Mouse (Mus musculus) embryonic facial prominence, embryonic 15.5 days (tissue): ENCODE results near the gene Cecr2. TPM values are rescaled to one million over a fixed set of nuclear protein-coding genes. Genes with fewer than 3 reads are reported as not detected.
"Not testable (repeated sequence)": the region's sequence is repeated elsewhere in the genome, so short reads cannot be mapped to it uniquely, and the experiment has no call there.

Experiments used
- ATAC-seq: fragments of 200-750 bp; cut with Nextera tagmentation; 2 replicates; pipeline ENCODE4 v1.8.0; 2017; ENCODE audit warnings: low read depth, moderate TSS enrichment; ENCODE audit not compliant: insufficient number of reproducible peaks, low FRiP score, low TSS enrichment
- H3K27ac ChIP-seq: fragments of 300-500 bp; sonication (generic); replicated peaks from 2 replicates; pipeline ENCODE4 v1.5.1; 2015; ENCODE audit warnings: mild to moderate bottlenecking, inconsistent platforms
- H3K27me3 ChIP-seq: fragments of 300-500 bp; sonication (generic); 2 replicates; pipeline ENCODE4 v1.6.1; 2015; ENCODE audit warnings: inconsistent platforms
- H3K36me3 ChIP-seq: fragments of 300-500 bp; sonication (generic); 2 replicates; pipeline ENCODE4 v1.6.1; 2015; ENCODE audit warnings: mild to moderate bottlenecking, inconsistent platforms
- H3K4me1 ChIP-seq: fragments of 300-500 bp; sonication (generic); 2 replicates; pipeline ENCODE4 v1.6.1; 2015; ENCODE audit warnings: inconsistent platforms
- H3K4me2 ChIP-seq: fragments of 300-500 bp; sonication (generic); replicated peaks from 2 replicates; pipeline ENCODE4 v1.6.1; 2015; ENCODE audit warnings: mild to moderate bottlenecking, inconsistent platforms
- H3K4me3 ChIP-seq: fragments of 300-500 bp; sonication (generic); replicated peaks from 2 replicates; pipeline ENCODE4 v1.5.1; 2015; ENCODE audit warnings: mild to moderate bottlenecking, inconsistent platforms
- H3K9ac ChIP-seq: fragments of 300-500 bp; sonication (generic); 2 replicates; pipeline ENCODE4 v1.6.1; 2015; ENCODE audit warnings: inconsistent platforms
- H3K9me3 ChIP-seq: fragments of 300-500 bp; sonication (generic); replicated peaks from 2 replicates; pipeline ENCODE4 v1.6.1; 2016; ENCODE audit warnings: inconsistent platforms
- WGBS: fragments of 180-500 bp; shearing (Covaris S2); methylation state at CpG from one replicate; pipeline ENCODE4 v1.1.7; 2015; 5-methylcytosine and 5-hydroxymethylcytosine counted together
- microRNA-seq: library from miRNA; unstranded; fragments of <30 nt; microRNA quantifications from one replicate; pipeline ENCODE4, GENCODE M21; 2016; ENCODE audit warnings: borderline number of aligned reads
- polyA plus RNA-seq: library from polyadenylated mRNA; unstranded; fragments of >200 nt; fragmentation: Nextera tagmentation; extraction: Ambion mirVana; gene quantifications from 2 replicates; pipeline ENCODE4 v1.2.1, GENCODE M21; 2015

Gene Cecr2
- polyA plus RNA-seq, 1 experiment from 2014 or later = 3.4 TPM

- Histone ChIP-seq H3K4me2 (no peak overlapping the region), H3K27ac (peak overlapping the region; percentile 65; the same call in 1 of the 2 replicates), H3K4me1 (peaks cover 9% of the 10 kb centered on the region; the same call in 1 of the 2 replicates), H3K4me3 (no peak overlapping the region), H3K27me3 (no peaks in the 10 kb centered on the region), H3K9me3 (no peaks in the 10 kb centered on the region), H3K36me3 (peaks cover 95% of the 10 kb centered on the region), H3K9ac (no peak overlapping the region)
- ATAC-seq = 0 out of 2 replicates have a peak, but pooled peaks have one; percentile 24
- WGBS = 82% methylated on average over 7 of the region's 7 CpGs
These were observed 131.8 kb downstream of the Cecr2 start for GRCm38 (mm10) chr6:120798019-120798418.

- WGBS = 74% methylated on average over 4 of the region's 4 CpGs
These were observed 132.7 kb downstream of the Cecr2 start for GRCm38 (mm10) chr6:120798905-120799304.

GRCm38 (mm10) chr6:120799581-120800041, 133.4 kb downstream of the Cecr2 start:
- no peaks in the 10 kb centered on the region for H3K9me3 ChIP-seq
- H3K27me3 ChIP-seq = no peaks in the 10 kb centered on the region
- peak; percentile 68; the same call in 1 of the 2 replicates for ATAC-seq
- H3K4me3 ChIP-seq = no peak overlapping the region
- 58% methylated on average over 4 of the region's 4 CpGs for WGBS
- H3K9ac ChIP-seq = no peak overlapping the region
- no peak overlapping the region for H3K4me2 ChIP-seq
- H3K4me1 ChIP-seq = peaks cover 9% of the 10 kb centered on the region; the same call in 1 of the 2 replicates
- H3K27ac ChIP-seq = peak overlapping the region; percentile 29
- H3K36me3 ChIP-seq = peaks cover 95% of the 10 kb centered on the region

More at GRCm38 (mm10) chr6:120798905-120799304, 132.7 kb downstream of the Cecr2 start:
- H3K9ac ChIP-seq = no peak overlapping the region
- H3K36me3 ChIP-seq = peaks cover 95% of the 10 kb centered on the region
- H3K4me2 ChIP-seq = no peak overlapping the region
- peaks cover 9% of the 10 kb centered on the region; the same call in 1 of the 2 replicates for H3K4me1 ChIP-seq
- H3K27me3 ChIP-seq = no peaks in the 10 kb centered on the region
- H3K4me3 ChIP-seq = no peak overlapping the region
- peak overlapping the region; percentile 51 for H3K27ac ChIP-seq
- no peak for ATAC-seq
- H3K9me3 ChIP-seq = no peaks in the 10 kb centered on the region

- Histone ChIP-seq H3K27ac (no peak overlapping the region), H3K4me3 (no peak overlapping the region), H3K4me1 (no peaks in the 10 kb centered on the region), H3K9me3 (no peaks in the 10 kb centered on the region), H3K4me2 (no peak overlapping the region), H3K9ac (no peak overlapping the region), H3K27me3 (no peaks in the 10 kb centered on the region), H3K36me3 (peaks cover 89% of the 10 kb centered on the region)
- WGBS = 86% methylated on average over 5 of the region's 5 CpGs
- ATAC-seq = no peak
These were observed 141.0 kb downstream of the Cecr2 start for GRCm38 (mm10) chr6:120806999-120807737.

GRCm38 (mm10) chr6:120807738-120808081, 141.5 kb downstream of the Cecr2 start:
- Histone ChIP-seq H3K9me3 (no peaks in the 10 kb centered on the region), H3K9ac (no peak overlapping the region), H3K4me3 (no peak overlapping the region), H3K4me1 (no peaks in the 10 kb centered on the region), H3K4me2 (no peak overlapping the region), H3K27me3 (no peaks in the 10 kb centered on the region), H3K27ac (no peak overlapping the region), H3K36me3 (peaks cover 84% of the 10 kb centered on the region)
- WGBS = 96% methylated on average over 4 of the region's 4 CpGs
- no peak for ATAC-seq

GRCm38 (mm10) chr6:120811999-120812398, 145.8 kb downstream of the Cecr2 start:
- not testable (repeated sequence) for ATAC-seq, H3K9me3 ChIP-seq, H3K4me3 ChIP-seq, H3K27me3 ChIP-seq, H3K4me2 ChIP-seq, H3K27ac ChIP-seq, H3K9ac ChIP-seq, H3K4me1 ChIP-seq
- 96% methylated on average over 10 of the region's 10 CpGs for WGBS
- peaks cover 44% of the 10 kb centered on the region for H3K36me3 ChIP-seq

- no peak overlapping the region for H3K27ac ChIP-seq
- H3K4me1 ChIP-seq = peaks cover 14% of the 10 kb centered on the region
- WGBS = 92% methylated on average over 2 of the region's 2 CpGs
- no peak overlapping the region for H3K4me2 ChIP-seq
- H3K4me3 ChIP-seq = no peak overlapping the region
- H3K36me3 ChIP-seq = peaks cover 21% of the 10 kb centered on the region
- no peak for ATAC-seq
- H3K27me3 ChIP-seq = no peaks in the 10 kb centered on the region
- no peak overlapping the region for H3K9ac ChIP-seq
- no peaks in the 10 kb centered on the region for H3K9me3 ChIP-seq
These were observed 153.1 kb downstream of the Cecr2 start for GRCm38 (mm10) chr6:120819294-120819693.

- Histone ChIP-seq H3K9me3 (no peaks in the 10 kb centered on the region), H3K27me3 (no peaks in the 10 kb centered on the region), H3K4me1 (peaks cover 14% of the 10 kb centered on the region), H3K36me3 (peaks cover 21% of the 10 kb centered on the region), H3K27ac (no peak overlapping the region), H3K9ac (no peak overlapping the region), H3K4me2 (no peak overlapping the region), H3K4me3 (0 out of 2 replicates have a peak overlapping the region, but pooled peaks have one; percentile 3)
- ATAC-seq = no peak
- 76% methylated on average over 5 of the region's 5 CpGs for WGBS
These were observed 154.0 kb downstream of the Cecr2 start for GRCm38 (mm10) chr6:120820144-120820543.

Small RNA genes lying within 50 kb of the gene (microRNA-seq; reads per million reads assigned to microRNA genes)
- not detected for gene Gm25193

Other genes with a start within 250 kb of the Cecr2 start
- 9.9 and 10.0 TPM in 2 replicates for gene Il17ra, start 203.1 kb upstream of the Cecr2 start, polyA plus RNA-seq
- 0.24 and 0.28 TPM in 2 replicates for gene Tmem121b, start 172.6 kb upstream of the Cecr2 start, polyA plus RNA-seq
- gene Hdhd5, start 135.1 kb upstream of the Cecr2 start, polyA plus RNA-seq = 17.6 and 18.0 TPM in 2 replicates
- 0.73 and 0.89 TPM in 2 replicates for gene Slc25a18, start 107.2 kb downstream of the Cecr2 start, polyA plus RNA-seq
- 138 and 143 TPM in 2 replicates for gene Atp6v1e1, start 156.4 kb downstream of the Cecr2 start, polyA plus RNA-seq
- 27.0 and 30.2 TPM in 2 replicates for gene Bcl2l13, start 169.8 kb downstream of the Cecr2 start, polyA plus RNA-seq